Mouse (Mus musculus) central nervous system, embryonic 18 days (tissue): ENCODE results near the gene Gpatch2l. TPM values are rescaled to one million over a fixed set of nuclear protein-coding genes. Genes with fewer than 3 reads are reported as not detected.

Experiments used
- polyA plus RNA-seq: library from polyadenylated mRNA; depleted of rRNA; stranded (reverse); fragments of >200 nt; gene quantifications from 2 replicates; pipeline ENCODE4 v1.2.3, GENCODE M21; 2012; rRNA removed

Gene Gpatch2l
- polyA plus RNA-seq = 28.5 and 28.6 TPM in 2 replicates

DNA sequence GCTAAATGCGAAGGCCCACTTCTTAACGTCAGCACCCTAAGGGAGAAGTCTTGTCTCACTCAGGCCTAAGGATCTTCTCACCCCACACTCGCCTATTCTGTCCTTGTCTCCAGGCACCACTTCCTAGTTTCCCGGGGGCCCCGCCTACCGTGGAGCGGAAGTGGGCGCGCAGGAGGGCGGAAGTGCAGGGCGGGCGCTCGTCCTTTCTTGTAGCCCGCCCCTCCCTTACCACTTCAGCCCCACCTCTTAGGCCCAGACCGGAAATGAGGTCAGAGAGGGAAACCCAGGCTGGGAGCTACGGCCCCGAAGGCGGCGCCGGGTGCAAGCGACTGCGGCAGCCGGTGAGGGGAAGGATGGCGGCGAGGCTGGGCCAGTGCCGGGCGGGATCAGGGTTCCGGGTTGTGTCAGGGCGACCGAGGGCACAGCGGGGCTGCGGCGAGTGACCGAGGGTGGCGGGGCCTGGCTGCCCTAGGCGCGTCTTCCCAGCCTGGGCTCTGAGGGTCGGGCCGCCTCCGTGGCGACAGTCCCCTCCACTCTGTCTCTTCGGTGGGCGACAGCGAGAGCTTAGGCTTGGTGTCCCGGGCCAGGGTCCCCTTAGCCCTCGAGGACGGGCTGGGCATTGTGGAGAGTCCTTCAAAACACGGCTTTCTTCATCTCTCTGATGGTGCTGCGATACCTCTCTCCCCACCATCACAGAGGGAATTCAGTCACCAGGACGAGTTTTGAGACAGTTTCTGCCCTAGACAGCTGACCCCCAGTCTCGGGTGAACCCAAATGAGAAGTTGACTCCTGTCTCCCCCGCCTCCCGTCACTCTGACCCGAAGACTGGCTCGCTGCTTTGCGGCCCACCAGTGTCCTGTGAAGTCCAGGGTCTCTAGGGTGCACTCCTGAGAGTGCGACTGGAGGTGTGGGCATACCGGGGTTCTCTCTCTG, at the start of gene Gpatch2l:
TSS of gene Gpatch2l (plus strand) at position 255 of the 933 bp plus-strand sequence.

Other genes starting within 250 kb of the Gpatch2l start
- 6.2 and 9.6 TPM in 2 replicates for gene Tgfb3, start 162.8 kb upstream of the Gpatch2l start, polyA plus RNA-seq
- gene Ift43, start 159.3 kb upstream of the Gpatch2l start, polyA plus RNA-seq = 28.9 and 32.5 TPM in 2 replicates
- gene Esrrb, start 119.3 kb downstream of the Gpatch2l start, polyA plus RNA-seq = 2.0 and 4.2 TPM in 2 replicates